Mouse (Mus musculus): ENCODE results near the gene Enoph1. TPM values are rescaled to one million over a fixed set of nuclear protein-coding genes. Genes with fewer than 3 reads are reported as not detected.

Gene Enoph1
- polyA plus RNA-seq, 1 experiment: 7.1 TPM

- Histone ChIP-seq H3K27ac (replicated peaks; ENCODE audit: low read depth, low read length) (no peak overlapping the region), H3K4me1 (ENCODE audit: control insufficient read depth, insufficient read depth, insufficient read length, low read length) (peaks cover 4% of the 10 kb centered on the region), H3K4me3 (ENCODE audit: insufficient read depth, low read depth, low read length) (no peak overlapping the region)
These were observed 7.7 kb upstream of the Enoph1 start for GRCm38 (mm10) chr5:100032107-100032506.

- H3K27ac ChIP-seq (replicated peaks; ENCODE audit: low read depth, low read length): no peak overlapping the region
- peaks cover 4% of the 10 kb centered on the region for H3K4me1 ChIP-seq (ENCODE audit: control insufficient read depth, insufficient read depth, insufficient read length, low read length)
- H3K4me3 ChIP-seq (ENCODE audit: insufficient read depth, low read depth, low read length): no peak overlapping the region
These were observed 7.1 kb upstream of the Enoph1 start for GRCm38 (mm10) chr5:100032646-100033045.

- Histone ChIP-seq H3K27ac (replicated peaks; ENCODE audit: low read depth, low read length) (no peak overlapping the region), H3K4me1 (ENCODE audit: control insufficient read depth, insufficient read depth, insufficient read length, low read length) (peaks cover 4% of the 10 kb centered on the region), H3K4me3 (ENCODE audit: insufficient read depth, low read depth, low read length) (no peak overlapping the region)
These were observed 3.8 kb upstream of the Enoph1 start for GRCm38 (mm10) chr5:100035950-100036349.

- Histone ChIP-seq H3K4me3 (ENCODE audit: insufficient read depth, low read depth, low read length) (peak overlapping the region; percentile 7; the same call in 1 of the 2 replicates), H3K4me1 (ENCODE audit: control insufficient read depth, insufficient read depth, insufficient read length, low read length) (peaks cover 4% of the 10 kb centered on the region), H3K27ac (replicated peaks; ENCODE audit: low read depth, low read length) (no peak overlapping the region)
These were observed 3.1 kb upstream of the Enoph1 start for GRCm38 (mm10) chr5:100036681-100037080.

GRCm38 (mm10) chr5:100037965-100038713 is 1.6 kb upstream of the Enoph1 start:
- Histone ChIP-seq H3K4me1 (ENCODE audit: control insufficient read depth, insufficient read depth, insufficient read length, low read length) (peaks cover 4% of the 10 kb centered on the region), H3K4me3 (ENCODE audit: insufficient read depth, low read depth, low read length) (peak overlapping the region; percentile 86), H3K27ac (replicated peaks; ENCODE audit: low read depth, low read length) (peak overlapping the region; percentile 90)

GRCm38 (mm10) chr5:100038714-100039601 is 827 bp upstream of the Enoph1 start:
- peak overlapping the region; percentile 93 for H3K4me3 ChIP-seq (ENCODE audit: insufficient read depth, low read depth, low read length)
- H3K27ac ChIP-seq (replicated peaks; ENCODE audit: low read depth, low read length): peak overlapping the region; percentile 90
- peaks cover 4% of the 10 kb centered on the region for H3K4me1 ChIP-seq (ENCODE audit: control insufficient read depth, insufficient read depth, insufficient read length, low read length)

GRCm38 (mm10) chr5:100040281-100040784 is 548 bp downstream of the Enoph1 start:
- peak overlapping the region; percentile 93 for H3K4me3 ChIP-seq (ENCODE audit: insufficient read depth, low read depth, low read length)
- peak overlapping the region; percentile 72 for H3K27ac ChIP-seq (replicated peaks; ENCODE audit: low read depth, low read length)
- peaks cover 4% of the 10 kb centered on the region for H3K4me1 ChIP-seq (ENCODE audit: control insufficient read depth, insufficient read depth, insufficient read length, low read length)

- H3K27ac ChIP-seq (replicated peaks; ENCODE audit: low read depth, low read length): no peak overlapping the region
- no peak overlapping the region for H3K4me3 ChIP-seq (ENCODE audit: insufficient read depth, low read depth, low read length)
These were observed 1.5 kb downstream of the Enoph1 start for GRCm38 (mm10) chr5:100041272-100041671.

GRCm38 (mm10) chr5:100042467-100042866 is 2.7 kb downstream of the Enoph1 start:
- H3K4me1 ChIP-seq (ENCODE audit: control insufficient read depth, insufficient read depth, insufficient read length, low read length): 0 out of 2 replicates have a peak, but pooled peaks cover 1% of the 10 kb centered on the region
- no peak overlapping the region for H3K27ac ChIP-seq (replicated peaks; ENCODE audit: low read depth, low read length)
- no peak overlapping the region for H3K4me3 ChIP-seq (ENCODE audit: insufficient read depth, low read depth, low read length)

More at GRCm38 (mm10) chr5:100041272-100041671, 1.5 kb downstream of the Enoph1 start:
- H3K4me1 ChIP-seq (ENCODE audit: control insufficient read depth, insufficient read depth, insufficient read length, low read length): peaks cover 4% of the 10 kb centered on the region

- no peak overlapping the region for H3K27ac ChIP-seq (replicated peaks; ENCODE audit: low read depth, low read length)
These were observed 3.6 kb downstream of the Enoph1 start for GRCm38 (mm10) chr5:100043361-100043760.

GRCm38 (mm10) chr5:100044030-100044429 is 4.2 kb downstream of the Enoph1 start:
- H3K27ac ChIP-seq (replicated peaks; ENCODE audit: low read depth, low read length): no peak overlapping the region
- H3K4me1 ChIP-seq (ENCODE audit: control insufficient read depth, insufficient read depth, insufficient read length, low read length): peaks cover 9% of the 10 kb centered on the region; the same call in 1 of the 2 replicates
- H3K4me3 ChIP-seq (ENCODE audit: insufficient read depth, low read depth, low read length): no peak overlapping the region

More at GRCm38 (mm10) chr5:100043361-100043760, 3.6 kb downstream of the Enoph1 start:
- Histone ChIP-seq H3K4me1 (ENCODE audit: control insufficient read depth, insufficient read depth, insufficient read length, low read length) (peaks cover 9% of the 10 kb centered on the region; the same call in 1 of the 2 replicates), H3K4me3 (ENCODE audit: insufficient read depth, low read depth, low read length) (no peak overlapping the region)

GRCm38 (mm10) chr5:100044621-100045020 is 4.8 kb downstream of the Enoph1 start:
- Histone ChIP-seq H3K27ac (replicated peaks; ENCODE audit: low read depth, low read length) (no peak overlapping the region), H3K4me1 (ENCODE audit: control insufficient read depth, insufficient read depth, insufficient read length, low read length) (peaks cover 9% of the 10 kb centered on the region; the same call in 1 of the 2 replicates), H3K4me3 (ENCODE audit: insufficient read depth, low read depth, low read length) (no peak overlapping the region)

- no peak overlapping the region for H3K27ac ChIP-seq (replicated peaks; ENCODE audit: low read depth, low read length)
- H3K4me3 ChIP-seq (ENCODE audit: insufficient read depth, low read depth, low read length): no peak overlapping the region
- H3K4me1 ChIP-seq (ENCODE audit: control insufficient read depth, insufficient read depth, insufficient read length, low read length): peaks cover 9% of the 10 kb centered on the region; the same call in 1 of the 2 replicates
These were observed 6.3 kb downstream of the Enoph1 start for GRCm38 (mm10) chr5:100046096-100046495.

- Histone ChIP-seq H3K4me3 (ENCODE audit: insufficient read depth, low read depth, low read length) (no peak overlapping the region), H3K4me1 (ENCODE audit: control insufficient read depth, insufficient read depth, insufficient read length, low read length) (peaks cover 9% of the 10 kb centered on the region; the same call in 1 of the 2 replicates), H3K27ac (replicated peaks; ENCODE audit: low read depth, low read length) (no peak overlapping the region)
These were observed 7.4 kb downstream of the Enoph1 start for GRCm38 (mm10) chr5:100047143-100047640.

- no peak overlapping the region for H3K27ac ChIP-seq (replicated peaks; ENCODE audit: low read depth, low read length)
- no peak overlapping the region for H3K4me3 ChIP-seq (ENCODE audit: insufficient read depth, low read depth, low read length)
- peaks cover 9% of the 10 kb centered on the region; the same call in 1 of the 2 replicates for H3K4me1 ChIP-seq (ENCODE audit: control insufficient read depth, insufficient read depth, insufficient read length, low read length)
These were observed 8.1 kb downstream of the Enoph1 start for GRCm38 (mm10) chr5:100047871-100048270.

All from brown adipose tissue, adult 24 weeks (tissue).